Mouse (Mus musculus): ENCODE measurements at regions not wholly inside any gene's neighbourhood (a gene's known extent, or its start where the extent isn't known, plus 50 kb on each side); places are given as distances from the start of the nearest gene placed in this dataset.

DNA sequence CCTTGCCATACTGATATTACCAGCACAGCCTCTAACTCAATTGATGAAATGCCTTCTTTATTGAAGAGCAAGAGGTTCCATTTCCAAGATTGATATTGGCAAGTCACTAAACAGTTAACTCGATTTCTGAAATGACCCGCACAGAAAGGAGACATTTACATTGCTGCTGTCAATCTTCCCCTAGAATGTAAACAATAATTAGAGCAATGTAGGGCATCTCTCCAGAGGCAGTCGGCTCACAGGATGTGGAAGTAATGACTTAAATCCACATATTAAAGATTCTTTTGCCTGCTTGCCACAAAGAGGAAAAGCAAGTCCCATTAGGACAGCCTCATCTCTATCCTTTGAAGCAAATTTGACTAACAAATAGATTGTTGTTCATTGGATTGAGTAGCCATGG, 261.0 kb upstream of the Nsun2 start:
- no peak for TF ChIP-seq CTCF (IDR thresholded peaks at IDR 0.05; ENCODE audit: borderline replicate concordance, extremely low read depth, insufficient read depth, insufficient read length)
- TF ChIP-seq POLR2A (IDR thresholded peaks at IDR 0.05; ENCODE audit: borderline replicate concordance, extremely low read depth, insufficient read depth, insufficient read length, poor library complexity, severe bottlenecking) = no peak

Data from brain, embryonic 14.5 days (tissue).